In the genomic region with DNA sequence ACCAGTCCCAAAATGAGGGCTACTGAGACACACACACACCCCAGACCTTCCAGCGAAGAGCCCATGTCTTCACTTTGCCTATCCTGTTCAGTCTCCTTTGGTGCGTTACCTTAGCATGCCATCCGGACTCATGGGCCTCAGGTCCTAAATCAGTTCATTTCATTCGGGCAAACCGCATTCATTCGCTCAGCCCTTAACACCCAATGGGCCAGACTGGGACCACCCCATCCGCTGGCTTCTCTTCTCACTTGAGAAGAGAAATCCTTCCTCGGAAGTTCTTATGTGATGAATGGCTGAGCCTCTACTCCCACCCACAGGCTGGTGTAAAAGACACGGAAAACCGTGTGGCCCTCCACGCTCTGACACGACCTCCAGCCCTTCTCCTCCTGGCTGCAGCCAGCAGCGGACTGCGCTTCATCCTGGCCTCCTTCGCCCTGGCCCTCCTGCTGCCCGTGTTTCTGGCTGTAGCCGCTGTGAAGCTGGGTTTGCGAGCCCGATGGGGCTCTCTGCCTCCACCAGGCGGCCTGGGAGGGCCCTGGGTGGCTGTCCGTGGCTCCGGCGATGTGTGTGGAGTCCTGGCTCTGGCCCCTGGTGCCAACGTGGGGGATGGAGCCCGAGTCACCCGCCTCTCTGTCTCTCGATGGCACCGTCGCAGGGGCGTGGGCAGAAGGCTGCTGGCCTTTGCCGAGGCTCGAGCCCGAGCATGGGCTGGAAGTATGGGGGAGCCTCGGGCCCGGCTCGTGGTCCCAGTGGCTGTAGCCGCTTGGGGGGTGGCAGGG, we compare ENCODE assay signal across 9 mouse cellular contexts. TPM values are rescaled to one million over a fixed set of nuclear protein-coding genes. Genes with fewer than 3 reads are reported as not detected.
DNase-seq lines count a peak whose midpoint lies in the region; ATAC-seq lines count a peak whose summit lies in the region.
"Had no signal": no experiment of that assay in that cellular context is flagged by ENCODE, and none has a peak within 500 bp of the region (broad histone marks: within the 10 kb centered on the region; RNA-seq: fewer than 3 reads in every experiment).

No protein-coding gene starts in this region.

- peak overlapping the region; percentile 85 for H3K4me2 ChIP-seq in hindbrain, embryonic 16.5 days (ENCODE audit: low read length)
- peak overlapping the region; percentile 72 for H3K4me2 ChIP-seq in limb, embryonic 12.5 days
- H3K4me2 ChIP-seq in midbrain, embryonic 15.5 days: peak overlapping the region; percentile 79

- H3K27ac ChIP-seq in hindbrain, embryonic 16.5 days (ENCODE audit: low read depth, low read length): peak overlapping the region; percentile 94
- peak overlapping the region; percentile 96 for H3K27ac ChIP-seq in limb, embryonic 12.5 days
- H3K27ac ChIP-seq in midbrain, embryonic 15.5 days: peak overlapping the region; percentile 99

- ATAC-seq in hindbrain, embryonic 16.5 days: peak; percentile 10
- ATAC-seq in limb, embryonic 12.5 days (ENCODE audit: insufficient number of reproducible peaks, insufficient read depth, low FRiP score, low TSS enrichment, low read depth): no peak; the same call in 1 of the 2 replicates
- peak; percentile 5; the same call in 1 of the 2 replicates for ATAC-seq in midbrain, embryonic 15.5 days (replicated peaks)

- peaks cover 21% of the 10 kb centered on the region for H3K36me3 ChIP-seq in hindbrain, embryonic 16.5 days (ENCODE audit: control insufficient read depth, insufficient read depth, low read length)
- H3K36me3 ChIP-seq in limb, embryonic 12.5 days: peaks cover 30% of the 10 kb centered on the region
- peaks cover 10% of the 10 kb centered on the region for H3K36me3 ChIP-seq in midbrain, embryonic 15.5 days (replicated peaks)

- WGBS in hindbrain, embryonic 16.5 days: 4% methylated on average over 37 of the region's 37 CpGs
- WGBS in limb, embryonic 12.5 days: 2% methylated on average over 37 of the region's 37 CpGs
- WGBS in midbrain, embryonic 15.5 days: 3% methylated on average over 37 of the region's 37 CpGs

- peak; percentile 68 for DNase-seq in ovary, postnatal 36 days (ENCODE audit: low spot score)
- no peak for DNase-seq in ovary, postnatal 14 days (ENCODE audit: low spot score)
- peak; percentile 75 to 76 for DNase-seq in cerebellum, postnatal 10 days
- peak; percentile 18 to 50 for DNase-seq in gastrocnemius, adult 8-10 months (ENCODE audit: low spot score in 2 of 2)
- DNase-seq in thymus, adult 18-20 months: no peak

- H3K4me1 ChIP-seq in hindbrain, embryonic 16.5 days (ENCODE audit: control insufficient read depth, insufficient read depth, low read depth, low read length): peaks cover 38% of the 10 kb centered on the region
- H3K4me1 ChIP-seq in limb, embryonic 12.5 days (replicated peaks): peaks cover 73% of the 10 kb centered on the region
- peaks cover 56% of the 10 kb centered on the region for H3K4me1 ChIP-seq in midbrain, embryonic 15.5 days

- no peaks in the 10 kb centered on the region for H3K27me3 ChIP-seq in hindbrain, embryonic 16.5 days (replicated peaks; ENCODE audit: control insufficient read depth, insufficient read depth, low read length)
- H3K27me3 ChIP-seq in limb, embryonic 12.5 days: no peaks in the 10 kb centered on the region
- no peaks in the 10 kb centered on the region for H3K27me3 ChIP-seq in midbrain, embryonic 15.5 days (replicated peaks)

- H3K9ac ChIP-seq in hindbrain, embryonic 16.5 days (ENCODE audit: low read depth, low read length): peak overlapping the region; percentile 76
- H3K9ac ChIP-seq in limb, embryonic 12.5 days (replicated peaks): peak overlapping the region; percentile 51
- H3K9ac ChIP-seq in midbrain, embryonic 15.5 days: peak overlapping the region; percentile 61

- no peaks in the 10 kb centered on the region for H3K9me3 ChIP-seq in hindbrain, embryonic 16.5 days (ENCODE audit: control insufficient read depth, low read length)
- no peaks in the 10 kb centered on the region for H3K9me3 ChIP-seq in limb, embryonic 12.5 days
- H3K9me3 ChIP-seq in midbrain, embryonic 15.5 days: no peaks in the 10 kb centered on the region

- H3K4me3 ChIP-seq in hindbrain, embryonic 16.5 days (ENCODE audit: low read length): peak overlapping the region; percentile 42
- H3K4me3 ChIP-seq in limb, embryonic 12.5 days (replicated peaks): peak overlapping the region; percentile 35
- H3K4me3 ChIP-seq in midbrain, embryonic 15.5 days: peak overlapping the region; percentile 44

RNA-seq across cellular contexts. Expression of gene Ssc5d, which starts 1.8 kb away (rescaled TPM):
- 1 to 10 TPM; 1.9 to 4.6 (median 2.5) TPM for total RNA-seq in gastrocnemius, adult 8-10 months (2022)
- 1.1 and 2.4 TPM in 2 replicates for polyA plus RNA-seq in hindbrain, embryonic 16.5 days (2015; fragmentation: Nextera tagmentation; extraction: Ambion mirVana)
- 2.5 and 3.1 TPM in 2 replicates for polyA plus RNA-seq in limb, embryonic 12.5 days (2016; fragmentation: Nextera tagmentation; extraction: Ambion mirVana)
- polyA plus RNA-seq in midbrain, embryonic 15.5 days (2015; fragmentation: Nextera tagmentation; extraction: Ambion mirVana): 1.0 and 1.4 TPM in 2 replicates

RNA-seq across cellular contexts. Expression of gene Nat14, which starts 1.9 kb away (rescaled TPM):
- 1 to 10 TPM; 4.2 to 5.2 (median 4.6) TPM for total RNA-seq in gastrocnemius, adult 8-10 months (2022)
- 35.2 and 39.3 TPM in 2 replicates for polyA plus RNA-seq in hindbrain, embryonic 16.5 days (2015; fragmentation: Nextera tagmentation; extraction: Ambion mirVana)
- polyA plus RNA-seq in limb, embryonic 12.5 days (2016; fragmentation: Nextera tagmentation; extraction: Ambion mirVana): 3.1 and 4.4 TPM in 2 replicates
- 46.3 and 47.7 TPM in 2 replicates for polyA plus RNA-seq in midbrain, embryonic 15.5 days (2015; fragmentation: Nextera tagmentation; extraction: Ambion mirVana)

RNA-seq across cellular contexts. Expression of gene Zfp628, which starts 8.8 kb away (rescaled TPM):
- total RNA-seq in gastrocnemius, adult 8-10 months (2022): 10 to 100 TPM in 2 of 4 experiments, 1 to 10 TPM in 2; 8.3 to 10.7 (median 9.7) TPM
- polyA plus RNA-seq in hindbrain, embryonic 16.5 days (2015; fragmentation: Nextera tagmentation; extraction: Ambion mirVana): 3.2 and 4.2 TPM in 2 replicates
- polyA plus RNA-seq in limb, embryonic 12.5 days (2016; fragmentation: Nextera tagmentation; extraction: Ambion mirVana): 3.6 and 4.2 TPM in 2 replicates
- polyA plus RNA-seq in midbrain, embryonic 15.5 days (2015; fragmentation: Nextera tagmentation; extraction: Ambion mirVana): 4.5 and 4.6 TPM in 2 replicates

RNA-seq across cellular contexts. Expression of gene Gm36210, which starts 17.5 kb away (rescaled TPM):
- under 1 TPM in 3 of 4 experiments, not detected in 1; 0.29 to 0.81 (median 0.48) TPM for total RNA-seq in gastrocnemius, adult 8-10 months (2022)
- polyA plus RNA-seq in hindbrain, embryonic 16.5 days (2015; fragmentation: Nextera tagmentation; extraction: Ambion mirVana): 0.48 and 0.52 TPM in 2 replicates
- polyA plus RNA-seq in limb, embryonic 12.5 days (2016; fragmentation: Nextera tagmentation; extraction: Ambion mirVana): not detected in 2 replicates
- polyA plus RNA-seq in midbrain, embryonic 15.5 days (2015; fragmentation: Nextera tagmentation; extraction: Ambion mirVana): 0.40 and 0.65 TPM in 2 replicates
- polyA plus RNA-seq: liver, embryonic 16.5 days had no signal

RNA-seq across cellular contexts. Expression of gene Sbk2, which starts 40.4 kb away (rescaled TPM):
- total RNA-seq in gastrocnemius, adult 8-10 months (2022): 10 to 100 TPM; 55.4 to 88.7 (median 62.8) TPM
- 0.14 TPM in 1 of 2 replicates, not detected in the other for polyA plus RNA-seq in hindbrain, embryonic 16.5 days (2015; fragmentation: Nextera tagmentation; extraction: Ambion mirVana)
- 0.29 and 0.51 TPM in 2 replicates for polyA plus RNA-seq in limb, embryonic 12.5 days (2016; fragmentation: Nextera tagmentation; extraction: Ambion mirVana)
- polyA plus RNA-seq in midbrain, embryonic 15.5 days (2015; fragmentation: Nextera tagmentation; extraction: Ambion mirVana): 0.29 TPM in 1 of 2 replicates, not detected in the other
- polyA plus RNA-seq: liver, embryonic 16.5 days had no signal

Comparison
In these comparisons a context has a peak if more than half of its experiments do, and no peak if none do; other contexts are left out.
1. DNase-seq: peak in ovary, postnatal 36 days (single experiment), cerebellum, postnatal 10 days (2 of 2) and gastrocnemius, adult 8-10 months (2 of 2); none in ovary, postnatal 14 days (single experiment) and thymus, adult 18-20 months (0 of 2).
2. Peak in every context shown above with its lines, with median percentiles within 50 percentile points of each other: H3K27ac ChIP-seq, H3K4me2 ChIP-seq, H3K4me3 ChIP-seq and H3K9ac ChIP-seq.